Mouse (Mus musculus) spleen, adult 2 months (tissue): ENCODE data around the gene Snx13.

Source experiments
- CTCF ChIP-seq: fragments of 200-500 bp; IDR thresholded peaks from 2 replicates; pipeline ENCODE4 v1.5.1; 2011; ENCODE audit warnings: mild to moderate bottlenecking, inconsistent platforms; ENCODE audit not compliant: insufficient read depth, insufficient read length, insufficient replicate concordance; ENCODE audit errors: extremely low read depth
- POLR2A ChIP-seq: fragments of 200-500 bp; IDR thresholded peaks from 2 replicates; pipeline ENCODE4 v1.6.1; 2011; ENCODE audit warnings: low read depth, low read length, inconsistent platforms

GRCm38 (mm10) chr12:35027533-35027932, 19.5 kb upstream of the Snx13 start:
- no peak for TF ChIP-seq CTCF
- TF ChIP-seq POLR2A, result no peak
